Mouse (Mus musculus) embryonic facial prominence, embryonic 13.5 days (tissue): ENCODE results near the gene Arhgap1. TPM values are rescaled to one million over a fixed set of nuclear protein-coding genes. Genes with fewer than 3 reads are reported as not detected.
A peak's percentile ranks its signal among the peaks of the same experiment; 100 is the strongest.

Experiments
- ATAC-seq: fragments of 200-750 bp; cut with Nextera tagmentation; 2 replicates; pipeline ENCODE4 v1.8.0; 2017; ENCODE audit warnings: low read depth; ENCODE audit not compliant: insufficient number of reproducible peaks, insufficient read depth, low FRiP score, low TSS enrichment
- H3K27ac ChIP-seq: fragments of 300-500 bp; sonication (generic); 2 replicates; pipeline ENCODE4 v1.5.1; 2015; ENCODE audit warnings: moderate library complexity, mild to moderate bottlenecking, inconsistent platforms
- H3K27me3 ChIP-seq: fragments of 300-500 bp; sonication (generic); 2 replicates; pipeline ENCODE4 v1.6.1; 2015; ENCODE audit warnings: mild to moderate bottlenecking, inconsistent platforms
- H3K36me3 ChIP-seq: fragments of 300-500 bp; sonication (generic); 2 replicates; pipeline ENCODE4 v1.6.1; 2015; ENCODE audit warnings: mild to moderate bottlenecking, inconsistent platforms
- H3K4me1 ChIP-seq: fragments of 300-500 bp; sonication (generic); 2 replicates; pipeline ENCODE4 v1.6.1; 2015; ENCODE audit warnings: inconsistent platforms
- H3K4me2 ChIP-seq: fragments of 300-500 bp; sonication (generic); 2 replicates; pipeline ENCODE4 v1.6.1; 2015; ENCODE audit warnings: moderate library complexity, mild to moderate bottlenecking, inconsistent platforms
- H3K4me3 ChIP-seq: fragments of 300-500 bp; sonication (generic); 2 replicates; pipeline ENCODE4 v1.5.1; 2015; ENCODE audit warnings: mild to moderate bottlenecking, inconsistent platforms
- H3K9ac ChIP-seq: fragments of 300-500 bp; sonication (generic); 2 replicates; pipeline ENCODE4 v1.6.1; 2015; ENCODE audit warnings: mild to moderate bottlenecking, inconsistent platforms
- H3K9me3 ChIP-seq: fragments of 300-500 bp; sonication (generic); 2 replicates; pipeline ENCODE4 v1.6.1; 2016; ENCODE audit warnings: inconsistent platforms
- WGBS: fragments of 180-500 bp; shearing (Covaris S2); methylation state at CpG from one replicate; pipeline ENCODE4 v1.1.7; 2015; ENCODE audit warnings: mixed read lengths; 5-methylcytosine and 5-hydroxymethylcytosine counted together
- polyA plus RNA-seq: library from polyadenylated mRNA; unstranded; fragments of >200 nt; fragmentation: Nextera tagmentation; extraction: Ambion mirVana; gene quantifications from 2 replicates; pipeline ENCODE4 v1.2.1, GENCODE M21; 2015

The Arhgap1 gene
- polyA plus RNA-seq, 1 experiment from 2014 or later, result 108 TPM

- 10% methylated on average over 16 of the region's 16 CpGs for WGBS
- ATAC-seq, result peak; percentile 43
Measured at GRCm38 (mm10) chr2:91650360-91650995, 818 bp downstream of the Arhgap1 start.

GRCm38 (mm10) chr2:91651458-91652258, 2.0 kb downstream of the Arhgap1 start:
- no peaks in the 10 kb centered on the region for H3K9me3 ChIP-seq
- no peak for ATAC-seq
- peaks cover 22% of the 10 kb centered on the region for H3K4me1 ChIP-seq
- H3K36me3 ChIP-seq, result peaks cover 54% of the 10 kb centered on the region
- H3K4me3 ChIP-seq, result no peak overlapping the region
- no peaks in the 10 kb centered on the region for H3K27me3 ChIP-seq
- H3K9ac ChIP-seq, result 0 out of 2 replicates have a peak overlapping the region, but pooled peaks have one; percentile 1
- H3K4me2 ChIP-seq, result no peak overlapping the region
- no peak overlapping the region for H3K27ac ChIP-seq
- WGBS, result 88% methylated on average over 14 of the region's 14 CpGs

More at GRCm38 (mm10) chr2:91650360-91650995, 818 bp downstream of the Arhgap1 start:
- peaks cover 22% of the 10 kb centered on the region for H3K4me1 ChIP-seq
- H3K9ac ChIP-seq, result peak overlapping the region; percentile 94
- peak overlapping the region; percentile 94 for H3K4me2 ChIP-seq
- peaks cover 54% of the 10 kb centered on the region for H3K36me3 ChIP-seq
- H3K9me3 ChIP-seq, result no peaks in the 10 kb centered on the region
- no peaks in the 10 kb centered on the region for H3K27me3 ChIP-seq
- peak overlapping the region; percentile 89 for H3K27ac ChIP-seq
- peak overlapping the region; percentile 86 for H3K4me3 ChIP-seq

- no peak for ATAC-seq
- no peak overlapping the region for H3K27ac ChIP-seq
- no peaks in the 10 kb centered on the region for H3K27me3 ChIP-seq
- no peak overlapping the region for H3K4me2 ChIP-seq
- 65% methylated on average over 6 of the region's 6 CpGs for WGBS
- peaks cover 21% of the 10 kb centered on the region for H3K4me1 ChIP-seq
- H3K4me3 ChIP-seq, result no peak overlapping the region
- peaks cover 54% of the 10 kb centered on the region for H3K36me3 ChIP-seq
- 0 out of 2 replicates have a peak overlapping the region, but pooled peaks have one; percentile 17 for H3K9ac ChIP-seq
- H3K9me3 ChIP-seq, result no peaks in the 10 kb centered on the region
Measured at GRCm38 (mm10) chr2:91652863-91653262, 3.2 kb downstream of the Arhgap1 start.

GRCm38 (mm10) chr2:91655388-91655787, 5.7 kb downstream of the Arhgap1 start:
- Histone ChIP-seq H3K27ac (no peak overlapping the region), H3K27me3 (no peaks in the 10 kb centered on the region), H3K4me1 (peaks cover 11% of the 10 kb centered on the region), H3K4me3 (no peak overlapping the region), H3K9me3 (no peaks in the 10 kb centered on the region), H3K9ac (no peak overlapping the region), H3K4me2 (no peak overlapping the region), H3K36me3 (peaks cover 75% of the 10 kb centered on the region)
- ATAC-seq, result no peak
- WGBS, result 95% methylated on average over 5 of the region's 5 CpGs

GRCm38 (mm10) chr2:91655827-91656226, 6.2 kb downstream of the Arhgap1 start:
- Histone ChIP-seq H3K4me1 (peaks cover 8% of the 10 kb centered on the region), H3K27me3 (no peaks in the 10 kb centered on the region), H3K4me2 (no peak overlapping the region), H3K27ac (no peak overlapping the region), H3K4me3 (no peak overlapping the region), H3K9me3 (no peaks in the 10 kb centered on the region), H3K9ac (no peak overlapping the region), H3K36me3 (peaks cover 77% of the 10 kb centered on the region)
- WGBS, result 70% methylated on average over 6 of the region's 6 CpGs
- ATAC-seq, result no peak

- H3K27ac ChIP-seq, result no peak overlapping the region
- H3K4me1 ChIP-seq, result 0 out of 2 replicates have a peak, but pooled peaks cover 2% of the 10 kb centered on the region
- H3K4me2 ChIP-seq, result no peak overlapping the region
- ATAC-seq, result no peak
- H3K27me3 ChIP-seq, result no peaks in the 10 kb centered on the region
- peaks cover 86% of the 10 kb centered on the region for H3K36me3 ChIP-seq
- no peaks in the 10 kb centered on the region for H3K9me3 ChIP-seq
- no peak overlapping the region for H3K9ac ChIP-seq
- 68% methylated on average over 8 of the region's 8 CpGs for WGBS
- no peak overlapping the region for H3K4me3 ChIP-seq
Measured at GRCm38 (mm10) chr2:91656774-91657173, 7.1 kb downstream of the Arhgap1 start.

GRCm38 (mm10) chr2:91659657-91660056, 10.0 kb downstream of the Arhgap1 start:
- WGBS, result 95% methylated on average over 8 of the region's 8 CpGs
- Histone ChIP-seq H3K9me3 (no peaks in the 10 kb centered on the region), H3K36me3 (peaks cover 94% of the 10 kb centered on the region), H3K27ac (no peak overlapping the region), H3K4me2 (no peak overlapping the region), H3K4me3 (no peak overlapping the region), H3K9ac (no peak overlapping the region), H3K4me1 (no peaks in the 10 kb centered on the region), H3K27me3 (no peaks in the 10 kb centered on the region)
- ATAC-seq, result no peak

- no peak overlapping the region for H3K27ac ChIP-seq
- 92% methylated on average over 6 of the region's 6 CpGs for WGBS
- no peak for ATAC-seq
- no peak overlapping the region for H3K4me3 ChIP-seq
- no peaks in the 10 kb centered on the region for H3K27me3 ChIP-seq
- no peak overlapping the region for H3K9ac ChIP-seq
- no peak overlapping the region for H3K4me2 ChIP-seq
- no peaks in the 10 kb centered on the region for H3K9me3 ChIP-seq
- peaks cover 91% of the 10 kb centered on the region for H3K36me3 ChIP-seq
- H3K4me1 ChIP-seq, result no peaks in the 10 kb centered on the region
Measured at GRCm38 (mm10) chr2:91660981-91661380, 11.3 kb downstream of the Arhgap1 start.

GRCm38 (mm10) chr2:91664780-91665179, 15.1 kb downstream of the Arhgap1 start:
- Histone ChIP-seq H3K27ac (no peak overlapping the region), H3K36me3 (peaks cover 86% of the 10 kb centered on the region)

GRCm38 (mm10) chr2:91666386-91666910, 16.8 kb downstream of the Arhgap1 start:
- 94% methylated on average over 6 of the region's 6 CpGs for WGBS
- ATAC-seq, result no peak
- Histone ChIP-seq H3K4me1 (no peaks in the 10 kb centered on the region), H3K27ac (no peak overlapping the region), H3K27me3 (no peaks in the 10 kb centered on the region), H3K9ac (no peak overlapping the region), H3K4me3 (no peak overlapping the region), H3K9me3 (no peaks in the 10 kb centered on the region), H3K36me3 (peaks cover 90% of the 10 kb centered on the region), H3K4me2 (no peak overlapping the region)

More at GRCm38 (mm10) chr2:91664780-91665179, 15.1 kb downstream of the Arhgap1 start:
- Histone ChIP-seq H3K4me2 (no peak overlapping the region), H3K9me3 (no peaks in the 10 kb centered on the region), H3K4me1 (no peaks in the 10 kb centered on the region), H3K9ac (no peak overlapping the region), H3K27me3 (no peaks in the 10 kb centered on the region), H3K4me3 (no peak overlapping the region)
- ATAC-seq, result no peak

- H3K9me3 ChIP-seq, result no peaks in the 10 kb centered on the region
- no peak for ATAC-seq
- H3K36me3 ChIP-seq, result peaks cover 89% of the 10 kb centered on the region
- H3K27ac ChIP-seq, result no peak overlapping the region
- H3K9ac ChIP-seq, result no peak overlapping the region
- 65% methylated on average over 2 of the region's 2 CpGs for WGBS
- H3K4me3 ChIP-seq, result no peak overlapping the region
- no peaks in the 10 kb centered on the region for H3K27me3 ChIP-seq
- no peaks in the 10 kb centered on the region for H3K4me1 ChIP-seq
- no peak overlapping the region for H3K4me2 ChIP-seq
Measured at GRCm38 (mm10) chr2:91667747-91668146, 18.1 kb downstream of the Arhgap1 start.
